Mouse (Mus musculus): Measurements from ENCODE around the gene Olfr1143.

DNA sequence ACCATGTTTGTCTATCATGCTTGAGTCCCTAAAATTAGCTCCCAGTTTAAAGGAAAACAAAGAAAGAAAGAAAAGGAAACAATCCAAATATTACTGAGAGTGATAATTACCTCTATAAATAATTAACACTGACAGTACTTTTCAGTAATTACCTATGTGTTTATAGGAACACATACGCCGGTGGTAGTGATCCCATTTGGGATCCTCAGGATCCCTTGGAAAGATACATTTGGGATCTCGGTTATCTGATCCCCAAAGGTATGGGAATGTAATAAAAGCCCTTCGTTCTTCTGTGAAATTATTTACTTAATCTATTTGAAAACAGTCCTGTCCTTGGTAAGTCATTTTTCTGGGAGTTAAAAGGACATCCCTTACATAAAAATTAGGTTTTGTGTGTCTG lies 21.2 kb upstream of the Olfr1143 start, which contains the start of gene Olfr152:
- TF ChIP-seq CTCF (IDR thresholded peaks at IDR 0.05; ENCODE audit: insufficient read depth, low read depth, low read length) = no peak
- no peak for TF ChIP-seq POLR2A (IDR thresholded peaks at IDR 0.05; ENCODE audit: insufficient read depth, low read depth, low read length)

Measured in olfactory bulb, adult 2 months (tissue).